Comparison of ENCODE assay signal across 12 mouse cellular contexts in genomic region chr10:68147730-68148129, GRCm38 (mm10).
DNase-seq lines count a peak whose midpoint lies in the region; ATAC-seq and TF ChIP-seq lines count a peak whose summit lies in the region.
"Had no signal": no experiment of that assay in that cellular context is flagged by ENCODE, and none has a peak within 500 bp of the region (broad histone marks: within the 10 kb centered on the region; RNA-seq: fewer than 3 reads in every experiment).

No protein-coding gene starts in this region.

- no peak overlapping the region for H3K9ac ChIP-seq in kidney, embryonic 15.5 days
- H3K9ac ChIP-seq in ES-Bruce4 (ENCODE audit: low read depth, poor library complexity, severe bottlenecking), result peak overlapping the region; percentile 51; the same call in 1 of the 2 replicates
- H3K9ac ChIP-seq: neural tube, embryonic 15.5 days had no signal

- TF ChIP-seq POLR2A in ES-Bruce4 (IDR thresholded peaks at IDR 0.05; ENCODE audit: insufficient read depth, low read length), result no peak

- 44% methylated on average over 6 of the region's 6 CpGs for WGBS in kidney, embryonic 15.5 days
- 42% methylated on average over 6 of the region's 6 CpGs for WGBS in midbrain, embryonic 10.5 days

- H3K27ac ChIP-seq in gastrocnemius, adult 2 months, result peak overlapping the region; percentile 86
- peak overlapping the region; percentile 74 for H3K27ac ChIP-seq in kidney, embryonic 15.5 days
- H3K27ac ChIP-seq in ES-Bruce4 (ENCODE audit: insufficient read depth, low read length), result peak overlapping the region; percentile 80
- H3K27ac ChIP-seq in midbrain, embryonic 10.5 days (replicated peaks), result no peak overlapping the region
- H3K27ac ChIP-seq: forebrain, embryonic 10.5 days; neural tube, embryonic 15.5 days had no signal

- H3K27me3 ChIP-seq in kidney, embryonic 15.5 days, result no peaks in the 10 kb centered on the region
- H3K27me3 ChIP-seq in ES-Bruce4 (ENCODE audit: control insufficient read depth, insufficient read depth, low read length, poor library complexity, severe bottlenecking), result no peaks in the 10 kb centered on the region
- no peaks in the 10 kb centered on the region for H3K27me3 ChIP-seq in midbrain, embryonic 10.5 days (ENCODE audit: low read depth, poor library complexity, severe bottlenecking)
- H3K27me3 ChIP-seq: neural tube, embryonic 15.5 days had no signal

- no peak for ATAC-seq in kidney, embryonic 15.5 days (replicated peaks; ENCODE audit: low FRiP score)
- ATAC-seq in megakaryocyte-erythroid progenitor cell, adult 5-6 weeks (replicated peaks; ENCODE audit: low FRiP score, low TSS enrichment, poor library complexity, severe bottlenecking), result no peak
- ATAC-seq: midbrain, embryonic 16.5 days had no signal

- intact Hi-C loops in gastrocnemius, adult 2 months (cut with DNase I), result loop anchor here (2.0 to 5.0 kb wide), 3 partner anchors 130 to 277 kb away; partner anchors contain the start of gene Arid5b
- intact Hi-C loops in gastrocnemius, postnatal 14 days (cut with DNase I; ENCODE audit: low total_unique reads), result loop anchor here (5.0 kb wide), 1 partner anchor 285 kb away; no protein-coding TSS in a partner anchor

- no peak for TF ChIP-seq CTCF in gastrocnemius, adult 2 months (IDR thresholded peaks at IDR 0.05)
- no peak for TF ChIP-seq CTCF in ES-Bruce4 (IDR thresholded peaks at IDR 0.05; ENCODE audit: low read depth, low read length)

- no peak for DNase-seq in gastrocnemius, adult 2 months
- no peak for DNase-seq in gastrocnemius, postnatal 14 days
- DNase-seq in kidney, adult 18-20 months, result no peak
- peak; percentile 45 to 68 for DNase-seq in kidney, postnatal 4 days
- no peak for DNase-seq in midbrain, embryonic 10.5 days (ENCODE audit: low spot score)
- DNase-seq: cerebellum, adult 11-12 months had no signal

- TF ChIP-seq EP300 in ES-Bruce4 (IDR thresholded peaks at IDR 0.05; ENCODE audit: insufficient read depth, low read depth, low read length), result no peak

- no peak overlapping the region for H3K4me2 ChIP-seq in kidney, embryonic 15.5 days
- H3K4me2 ChIP-seq: neural tube, embryonic 15.5 days had no signal

- no peaks in the 10 kb centered on the region for H3K9me3 ChIP-seq in kidney, embryonic 15.5 days (replicated peaks)
- peaks cover 5% of the 10 kb centered on the region; the same call in 1 of the 2 replicates for H3K9me3 ChIP-seq in ES-Bruce4 (replicated peaks; ENCODE audit: control insufficient read depth, insufficient read depth, low read length, poor library complexity, severe bottlenecking)
- 0 out of 2 replicates have a peak, but pooled peaks cover 4% of the 10 kb centered on the region for H3K9me3 ChIP-seq in midbrain, embryonic 10.5 days (replicated peaks)
- H3K9me3 ChIP-seq: neural tube, embryonic 15.5 days had no signal

- H3K4me3 ChIP-seq in gastrocnemius, adult 2 months, result no peak overlapping the region
- no peak overlapping the region for H3K4me3 ChIP-seq in kidney, embryonic 15.5 days (replicated peaks)
- H3K4me3 ChIP-seq in ES-Bruce4 (ENCODE audit: low read depth, low read length), result no peak overlapping the region
- no peak overlapping the region for H3K4me3 ChIP-seq in midbrain, embryonic 10.5 days
- H3K4me3 ChIP-seq: forebrain, embryonic 10.5 days; neural tube, embryonic 15.5 days had no signal

- H3K4me1 ChIP-seq in kidney, embryonic 15.5 days, result peaks cover 38% of the 10 kb centered on the region
- peaks cover 15% of the 10 kb centered on the region for H3K4me1 ChIP-seq in ES-Bruce4 (ENCODE audit: control insufficient read depth, insufficient read depth, low read length)
- H3K4me1 ChIP-seq in midbrain, embryonic 10.5 days, result peaks cover 12% of the 10 kb centered on the region

- peaks cover 11% of the 10 kb centered on the region for H3K36me3 ChIP-seq in kidney, embryonic 15.5 days
- H3K36me3 ChIP-seq in ES-Bruce4 (ENCODE audit: control insufficient read depth, insufficient read depth, low read length, poor library complexity, severe bottlenecking), result no peaks in the 10 kb centered on the region
- no peaks in the 10 kb centered on the region for H3K36me3 ChIP-seq in midbrain, embryonic 10.5 days
- H3K36me3 ChIP-seq: forebrain, embryonic 10.5 days; neural tube, embryonic 15.5 days had no signal

Comparison
In these comparisons a context has a peak if more than half of its experiments do, and no peak if none do; other contexts are left out.
1. DNase-seq: peak in kidney, postnatal 4 days (2 of 2); none in gastrocnemius, adult 2 months (single experiment), gastrocnemius, postnatal 14 days (single experiment), kidney, adult 18-20 months (single experiment) and midbrain, embryonic 10.5 days (single experiment).